Mouse (Mus musculus) macrophage (primary cell): ENCODE results near the gene Twf2. TPM values are rescaled to one million over a fixed set of nuclear protein-coding genes. Genes with fewer than 3 reads are reported as not detected.
A peak's percentile ranks its signal among the peaks of the same experiment; 100 is the strongest.

ENCODE experiments used
- H3K27ac ChIP-seq: fragments of 350-480 bp; formaldehyde crosslinking; 2 replicates; pipeline ENCODE4 v1.9.0; 2021
- H3K36me3 ChIP-seq: fragments of 350-480 bp; formaldehyde crosslinking; 2 replicates; pipeline ENCODE4 v1.9.0; 2021; ENCODE audit errors: inconsistent target
- H3K4me3 ChIP-seq: fragments of 350-480 bp; formaldehyde crosslinking; 2 replicates; pipeline ENCODE4 v1.9.0; 2021; ENCODE audit errors: inconsistent target
- H3K79me2 ChIP-seq: fragments of 350-480 bp; formaldehyde crosslinking; 2 replicates; pipeline ENCODE4 v1.9.0; 2021; ENCODE audit errors: inconsistent target
- WGBS: methylation state at CpG from one replicate; pipeline ENCODE4 v1.1.7; 2026; ENCODE audit warnings: inconsistent platforms; ENCODE audit not compliant: missing documents; 5-methylcytosine and 5-hydroxymethylcytosine counted together
- polyA plus RNA-seq: library from polyadenylated mRNA; stranded (reverse); fragments of 250-400 nt; gene quantifications from 3 replicates; pipeline ENCODE4 v1.2.4, GENCODE M21; 2018; ENCODE audit warnings: inconsistent platforms

The Twf2 gene
- polyA plus RNA-seq, 1 experiment from 2014 or later, result 37.5 TPM

DNA sequence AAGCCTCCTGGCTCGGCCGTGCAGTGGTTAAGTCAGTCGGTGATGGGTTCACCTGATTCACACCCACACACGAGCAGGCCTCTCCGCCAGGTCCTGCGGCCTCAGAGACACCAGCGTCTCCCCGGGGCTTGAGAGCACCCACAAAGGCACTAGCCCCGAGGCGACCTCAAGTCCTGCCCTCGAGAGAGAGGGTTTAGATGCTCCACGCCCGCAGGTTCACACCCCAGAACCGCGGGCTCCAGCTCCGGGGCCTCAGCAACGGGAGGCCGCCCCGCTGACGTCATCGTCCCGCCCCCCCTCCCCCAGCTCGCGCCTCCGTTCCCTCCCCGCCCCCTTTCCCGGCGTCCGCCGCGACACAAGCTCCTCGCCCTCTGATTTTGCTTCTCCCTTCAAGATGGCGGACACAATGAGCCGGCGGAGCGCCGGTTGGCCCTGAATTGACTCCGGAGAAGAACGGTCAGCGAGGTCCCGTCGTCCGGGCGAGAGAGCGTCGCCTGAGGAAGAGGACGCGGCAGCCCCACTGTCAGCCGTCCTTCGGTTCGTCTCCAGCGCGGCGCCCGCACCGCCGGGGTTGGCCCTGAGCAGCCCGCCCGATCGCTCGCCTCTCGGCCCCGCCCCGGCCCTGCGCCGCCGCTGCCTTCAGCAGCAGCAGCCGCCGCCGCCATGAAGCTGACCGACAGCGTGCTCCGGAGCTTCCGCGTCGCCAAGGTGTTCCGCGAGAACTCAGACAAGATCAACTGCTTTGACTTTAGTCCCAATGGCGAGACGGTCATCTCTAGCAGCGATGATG, 32.2 kb upstream of the Twf2 start, which contains the start of gene Wdr82:
Wdr82 (plus strand) TSS at position 373 of the 790 bp plus-strand sequence.
- peaks cover 47% of the 10 kb centered on the region for H3K79me2 ChIP-seq
- WGBS, result 1% methylated on average over 66 of the region's 81 CpGs
- no peaks in the 10 kb centered on the region for H3K36me3 ChIP-seq
- peak within 1 kb of the TSS; percentile 61 for H3K27ac ChIP-seq
- H3K4me3 ChIP-seq, result peak within 1 kb of the TSS; percentile 98

DNA sequence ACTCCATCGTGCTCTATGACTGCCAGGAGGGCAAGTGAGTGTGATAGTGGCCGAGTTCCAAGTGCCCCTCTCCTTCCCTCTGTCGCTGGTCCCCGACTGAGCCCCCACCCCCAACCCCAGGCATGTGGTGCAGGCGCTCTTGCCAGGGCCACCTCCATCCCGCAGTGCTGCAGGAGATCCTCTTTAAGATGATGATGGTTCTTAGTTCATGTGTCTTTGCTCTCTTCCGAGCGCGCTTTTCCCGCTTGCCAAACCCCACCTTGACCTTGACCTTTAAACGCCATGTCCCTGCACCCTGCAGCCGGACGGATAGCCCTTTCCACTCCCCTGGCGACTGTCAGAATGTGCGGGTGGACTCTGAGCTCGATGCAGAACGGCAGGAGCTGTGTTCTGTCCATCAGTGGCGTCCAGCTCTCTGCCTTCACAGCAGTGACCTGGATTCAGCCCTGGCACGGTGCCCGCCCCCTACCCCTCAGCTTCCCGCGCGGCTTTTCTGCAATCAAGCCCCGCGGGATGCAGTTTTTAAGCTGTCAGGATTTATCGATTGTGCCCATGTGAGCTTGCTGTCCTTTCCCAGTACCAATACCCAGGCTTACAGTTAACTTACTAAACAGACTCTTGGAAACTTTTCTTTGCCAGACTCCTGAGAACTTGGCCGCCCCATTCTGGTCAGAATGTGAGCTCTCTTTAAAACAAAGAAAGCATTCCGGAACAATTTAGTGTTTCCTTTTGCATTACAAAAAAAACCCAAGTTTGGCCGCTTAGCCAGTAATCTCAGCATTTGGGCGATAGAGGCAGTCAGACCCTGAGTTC, 31.4 kb upstream of the Twf2 start:
- peak overlapping the region; percentile 98 for H3K4me3 ChIP-seq
- H3K27ac ChIP-seq, result peak overlapping the region; percentile 61
- no peaks in the 10 kb centered on the region for H3K36me3 ChIP-seq
- peaks cover 55% of the 10 kb centered on the region for H3K79me2 ChIP-seq
- WGBS, result 0% methylated on average over 30 of the region's 30 CpGs

DNA sequence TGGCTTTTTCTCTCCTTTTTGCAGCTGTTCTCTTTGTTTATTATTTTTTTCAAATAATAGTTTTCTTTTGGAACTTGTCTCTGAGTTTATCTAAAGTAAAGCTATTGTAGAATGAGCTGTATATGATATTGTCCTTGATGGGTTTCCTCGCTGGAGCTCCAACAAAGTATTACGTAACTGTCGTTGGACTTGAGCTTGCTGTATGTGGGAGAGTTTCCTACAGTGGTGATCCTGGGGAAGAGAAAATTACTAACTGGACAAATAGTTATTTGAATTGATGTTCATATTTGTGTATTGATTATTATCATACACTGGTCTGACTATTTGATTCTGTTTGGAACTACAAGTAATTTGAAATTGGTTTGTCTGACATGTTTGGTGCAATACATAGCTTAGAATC, 30.4 kb upstream of the Twf2 start:
- Histone ChIP-seq H3K36me3 (peaks cover 8% of the 10 kb centered on the region), H3K4me3 (peak overlapping the region; percentile 98), H3K79me2 (peaks cover 65% of the 10 kb centered on the region), H3K27ac (no peak overlapping the region)
- WGBS, result 2% methylated on average over 3 of the region's 3 CpGs

DNA sequence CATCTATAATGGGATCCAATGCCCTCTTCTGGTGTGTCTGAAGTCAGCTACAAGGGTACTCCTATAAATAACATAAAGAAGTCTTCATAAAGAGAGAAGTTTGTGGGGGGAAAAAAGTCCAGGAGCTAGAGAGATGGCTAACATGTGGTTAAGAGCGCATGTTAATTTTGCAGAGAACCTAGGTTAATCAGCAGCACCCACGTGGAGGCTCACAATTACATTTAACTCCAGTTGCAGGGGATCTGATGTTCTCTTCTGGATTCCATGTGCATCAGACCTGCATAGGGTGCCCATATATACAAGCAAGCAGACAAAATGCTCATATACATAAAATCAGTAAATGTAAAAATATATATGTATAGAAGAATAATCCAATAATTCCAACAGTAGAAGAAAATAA, 29.5 kb upstream of the Twf2 start:
- Histone ChIP-seq H3K36me3 (peaks cover 12% of the 10 kb centered on the region), H3K79me2 (peaks cover 73% of the 10 kb centered on the region), H3K27ac (no peak overlapping the region), H3K4me3 (no peak overlapping the region)
- WGBS, result 25% methylated on average over 2 of the region's 2 CpGs

DNA sequence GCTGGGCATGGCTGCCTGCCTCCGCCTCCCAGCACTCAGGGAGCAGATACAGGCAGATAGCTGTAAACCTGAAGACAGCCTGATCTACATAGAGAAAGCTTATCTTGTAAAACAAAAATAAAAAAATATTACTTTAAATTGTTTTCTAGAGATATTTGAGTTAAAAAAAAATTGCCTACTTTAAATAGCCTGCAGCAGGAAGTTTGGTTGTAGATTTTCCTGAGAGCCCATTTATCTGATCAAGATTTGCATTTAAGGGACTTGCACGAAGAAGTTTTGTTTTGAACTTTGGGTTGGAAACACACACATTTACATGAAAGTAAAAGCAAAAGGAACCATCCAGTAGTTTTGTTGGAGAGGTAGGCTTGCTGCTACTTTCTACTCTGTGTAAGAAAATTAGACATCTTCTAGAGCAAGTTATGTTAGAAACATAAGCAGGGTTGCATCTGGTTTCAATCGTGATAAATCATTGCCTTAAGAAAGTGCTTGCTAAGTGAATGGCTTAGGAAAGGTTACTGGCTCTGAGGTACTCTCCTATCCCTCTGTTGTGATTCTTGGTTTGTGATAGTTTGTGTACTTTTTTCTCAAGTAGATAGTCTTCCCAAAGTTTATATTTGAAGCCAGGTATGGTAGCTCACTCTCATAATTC, 27.2 kb upstream of the Twf2 start:
- peaks cover 96% of the 10 kb centered on the region for H3K79me2 ChIP-seq
- 46% methylated on average over 3 of the region's 3 CpGs for WGBS
- no peak overlapping the region for H3K4me3 ChIP-seq
- peaks cover 33% of the 10 kb centered on the region for H3K36me3 ChIP-seq
- no peak overlapping the region for H3K27ac ChIP-seq

DNA sequence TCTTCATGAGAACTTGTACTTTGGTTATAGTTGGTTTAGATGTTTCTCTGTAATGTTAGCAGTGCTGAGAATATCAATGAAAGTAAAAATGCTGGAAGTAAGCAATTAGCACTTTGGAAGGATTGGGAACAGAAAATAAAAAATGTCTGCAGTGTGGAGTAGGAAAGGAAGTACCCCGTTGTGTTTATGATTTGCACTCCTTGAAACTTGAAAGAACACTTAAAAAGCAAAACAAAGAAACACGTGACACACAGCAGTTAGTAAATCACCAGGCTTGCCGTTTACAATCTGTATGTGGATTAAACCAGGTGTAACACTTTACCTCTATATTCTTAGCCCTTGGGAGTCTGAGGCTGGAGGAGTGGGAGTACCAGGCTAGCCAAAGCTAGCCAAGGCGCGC, 26.1 kb upstream of the Twf2 start:
- WGBS, result 77% methylated on average over 3 of the region's 5 CpGs
- H3K79me2 ChIP-seq, result peaks cover 100% of the 10 kb centered on the region
- no peak overlapping the region for H3K4me3 ChIP-seq
- H3K27ac ChIP-seq, result no peak overlapping the region
- peaks cover 44% of the 10 kb centered on the region for H3K36me3 ChIP-seq

DNA sequence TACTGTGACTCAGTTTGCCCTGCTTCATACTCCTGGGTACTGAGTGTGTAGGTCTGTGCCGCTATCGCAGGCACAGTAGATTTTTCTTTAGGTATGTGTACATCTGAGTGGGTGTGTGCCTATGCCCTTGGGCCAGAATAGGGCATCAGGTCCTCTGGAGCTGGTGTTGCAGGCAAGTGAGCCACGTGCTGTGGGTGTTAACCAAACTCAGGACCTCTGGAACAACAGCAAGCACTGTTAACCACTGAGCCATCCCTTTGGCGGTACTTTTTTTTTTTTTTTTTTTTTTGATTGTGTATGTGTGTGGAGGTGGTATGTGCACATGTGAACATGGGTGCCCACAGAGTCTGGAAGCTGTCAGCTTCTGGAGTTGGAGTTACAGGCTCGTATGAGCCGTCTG, 25.1 kb upstream of the Twf2 start:
- H3K36me3 ChIP-seq, result peaks cover 53% of the 10 kb centered on the region
- H3K27ac ChIP-seq, result no peak overlapping the region
- WGBS, result 99% methylated on average over 6 of the region's 6 CpGs
- no peak overlapping the region for H3K4me3 ChIP-seq
- H3K79me2 ChIP-seq, result peaks cover 99% of the 10 kb centered on the region

DNA sequence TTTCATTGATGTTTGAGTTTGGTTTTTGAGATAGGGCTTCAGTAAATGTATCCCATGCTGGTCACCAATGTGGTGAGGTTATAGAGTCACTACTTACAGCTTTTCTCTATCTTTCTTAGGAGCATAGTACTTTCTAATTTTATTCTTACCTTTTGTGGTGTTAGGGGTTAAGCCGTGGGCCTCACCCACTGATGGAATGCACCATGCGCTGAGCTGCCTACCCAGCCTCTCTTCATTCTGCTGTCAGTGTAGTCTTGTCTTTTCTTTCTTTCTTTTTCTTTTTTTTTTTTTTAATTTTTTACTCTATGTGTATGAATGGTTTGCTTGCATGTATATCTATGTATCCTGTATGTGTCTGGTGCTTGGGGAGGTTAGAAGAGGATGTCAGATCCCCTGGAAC, 23.5 kb upstream of the Twf2 start:
- Histone ChIP-seq H3K36me3 (peaks cover 70% of the 10 kb centered on the region), H3K4me3 (no peak overlapping the region), H3K79me2 (peaks cover 88% of the 10 kb centered on the region), H3K27ac (no peak overlapping the region)
- WGBS, result 100% methylated on average over 2 of the region's 2 CpGs

DNA sequence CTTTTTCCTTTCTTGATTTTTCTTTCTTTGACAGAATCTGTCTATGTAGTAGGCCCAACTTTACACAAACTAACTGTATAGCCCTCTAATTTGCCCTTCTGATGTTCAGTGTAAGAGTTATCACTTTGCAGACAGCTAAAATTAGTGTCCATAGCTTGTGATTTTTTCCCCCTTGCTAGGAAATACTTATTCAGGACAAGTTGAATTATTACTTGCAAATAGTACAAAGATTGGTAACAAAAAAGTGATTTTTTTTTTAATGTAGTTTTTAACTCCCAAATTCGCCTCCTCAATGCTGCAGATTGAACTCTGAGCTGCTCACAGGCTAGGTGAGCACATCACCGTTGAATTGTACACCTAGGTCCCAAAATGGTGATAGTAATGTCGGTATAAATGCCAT, 22.9 kb upstream of the Twf2 start:
- WGBS, result 95% methylated on average over 3 of the region's 3 CpGs
- Histone ChIP-seq H3K79me2 (peaks cover 83% of the 10 kb centered on the region), H3K27ac (no peak overlapping the region), H3K4me3 (no peak overlapping the region), H3K36me3 (peaks cover 75% of the 10 kb centered on the region)

DNA sequence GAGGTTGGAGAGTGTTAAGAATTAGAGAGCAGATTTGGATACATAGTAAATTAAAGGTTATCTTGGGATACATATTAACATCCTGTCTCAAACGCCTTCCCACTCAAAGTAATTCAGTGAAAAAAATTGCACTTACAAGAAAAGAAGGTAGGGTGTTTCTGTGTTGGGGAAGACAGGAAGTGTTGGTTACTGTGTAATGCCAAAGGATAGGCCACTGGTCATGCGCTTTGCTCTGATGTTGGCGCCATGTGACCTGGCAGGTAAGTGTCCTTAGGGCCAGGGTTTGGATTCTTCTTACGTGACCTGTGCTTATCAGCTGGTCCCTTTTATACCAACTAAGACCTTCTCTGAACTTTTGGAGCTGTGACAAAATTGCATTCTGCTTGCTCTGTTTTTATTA, 20.8 kb upstream of the Twf2 start:
- peaks cover 91% of the 10 kb centered on the region for H3K36me3 ChIP-seq
- H3K79me2 ChIP-seq, result peaks cover 61% of the 10 kb centered on the region
- no peak overlapping the region for H3K4me3 ChIP-seq
- H3K27ac ChIP-seq, result no peak overlapping the region
- WGBS, result 95% methylated on average over 4 of the region's 4 CpGs

DNA sequence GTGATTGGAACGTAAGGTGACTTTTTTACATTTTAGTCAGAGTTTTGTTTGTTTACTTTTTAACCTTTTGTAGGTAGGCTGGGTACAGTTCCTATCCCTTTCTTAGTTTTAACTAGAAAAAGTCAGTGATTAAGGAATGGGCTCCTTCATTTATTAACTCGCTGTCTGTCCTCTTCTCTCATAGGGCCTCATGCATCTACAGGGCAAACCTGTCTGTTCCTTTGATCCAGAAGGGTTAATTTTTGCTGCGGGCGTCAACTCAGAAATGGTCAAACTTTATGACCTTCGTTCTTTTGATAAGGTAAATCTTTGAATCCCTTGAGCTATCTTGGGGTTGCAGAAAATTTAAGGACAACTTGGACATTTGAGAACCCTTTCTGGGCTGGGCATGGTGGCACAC, 18.9 kb upstream of the Twf2 start:
- Histone ChIP-seq H3K4me3 (no peak overlapping the region), H3K79me2 (peaks cover 43% of the 10 kb centered on the region), H3K27ac (no peak overlapping the region), H3K36me3 (peaks cover 97% of the 10 kb centered on the region)
- WGBS, result 98% methylated on average over 4 of the region's 5 CpGs

DNA sequence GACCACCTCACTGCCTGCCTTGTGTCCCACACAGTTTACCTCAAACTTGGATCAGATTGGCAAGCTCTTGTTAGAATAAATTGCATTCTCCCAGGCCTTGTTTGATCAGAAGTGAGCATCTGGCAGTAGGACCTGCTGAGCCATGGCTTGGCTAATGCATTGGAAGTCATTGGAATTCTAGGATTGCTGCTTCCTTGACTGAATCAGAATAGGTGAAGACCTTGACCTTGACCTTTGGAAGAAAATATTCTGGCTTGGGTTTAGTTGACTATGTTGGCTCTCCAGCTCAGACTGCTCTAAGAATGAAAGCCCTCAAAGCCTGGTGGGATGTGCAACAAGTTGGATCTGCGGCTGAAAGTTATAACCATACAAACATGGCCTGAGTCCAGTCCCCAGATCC, 11.6 kb upstream of the Twf2 start:
- peaks cover 64% of the 10 kb centered on the region for H3K36me3 ChIP-seq
- WGBS, result 88% methylated on average over 1 of the region's 1 CpGs
- no peak overlapping the region for H3K4me3 ChIP-seq
- no peak overlapping the region for H3K27ac ChIP-seq
- H3K79me2 ChIP-seq, result no peaks in the 10 kb centered on the region

DNA sequence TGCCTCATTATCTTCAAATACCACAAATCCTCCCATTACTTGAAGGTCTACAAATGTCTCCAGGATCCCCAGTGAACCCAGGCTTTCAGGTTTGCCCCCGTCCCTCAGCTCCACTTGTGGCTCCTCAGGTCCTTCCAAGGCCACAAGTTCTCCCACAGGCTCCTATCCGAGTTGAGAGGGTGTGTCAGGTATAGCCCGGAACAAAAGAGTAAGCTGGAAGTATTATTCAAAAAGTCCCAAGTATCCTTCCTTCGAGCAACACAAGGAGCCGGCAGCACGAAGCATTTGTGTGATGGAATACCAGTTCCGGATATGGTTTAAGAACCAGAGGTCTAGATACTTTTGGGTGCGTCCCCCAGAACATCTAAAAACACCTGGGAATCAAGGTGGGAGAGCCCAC, 10.9 kb upstream of the Twf2 start:
- whole genome bisulfite sequencing, result 93% methylated on average over 8 of the region's 8 CpGs
- Histone ChIP-seq H3K4me3 (no peak overlapping the region), H3K27ac (no peak overlapping the region), H3K79me2 (no peaks in the 10 kb centered on the region), H3K36me3 (peaks cover 59% of the 10 kb centered on the region)

DNA sequence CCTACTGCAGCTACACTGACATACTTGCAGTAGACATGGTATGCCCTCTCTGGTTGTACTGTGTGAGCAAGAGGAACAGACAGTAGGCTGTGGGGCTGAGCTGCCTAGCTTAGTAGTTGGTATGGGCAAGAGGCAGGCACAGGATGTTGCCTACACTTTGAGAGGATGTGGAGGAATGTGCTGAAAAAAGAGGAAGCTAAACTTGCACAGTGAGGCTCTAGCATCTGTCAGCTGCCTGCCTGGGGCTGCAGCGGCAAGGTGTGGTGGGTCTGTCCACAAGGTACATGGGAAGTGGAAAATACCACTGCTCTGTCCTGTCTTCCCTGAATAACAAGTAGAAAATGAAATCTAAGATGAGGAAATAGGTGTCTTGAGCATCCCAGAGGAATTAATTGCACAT, 9.9 kb upstream of the Twf2 start:
- H3K27ac ChIP-seq, result peak overlapping the region; percentile 2; the same call in 1 of the 2 replicates
- no peak overlapping the region for H3K4me3 ChIP-seq
- H3K36me3 ChIP-seq, result peaks cover 49% of the 10 kb centered on the region
- 0% methylated on average over 1 of the region's 1 CpGs for WGBS
- H3K79me2 ChIP-seq, result no peaks in the 10 kb centered on the region
